Comparison of ENCODE assay signal across 12 mouse cellular contexts in the genomic region with DNA sequence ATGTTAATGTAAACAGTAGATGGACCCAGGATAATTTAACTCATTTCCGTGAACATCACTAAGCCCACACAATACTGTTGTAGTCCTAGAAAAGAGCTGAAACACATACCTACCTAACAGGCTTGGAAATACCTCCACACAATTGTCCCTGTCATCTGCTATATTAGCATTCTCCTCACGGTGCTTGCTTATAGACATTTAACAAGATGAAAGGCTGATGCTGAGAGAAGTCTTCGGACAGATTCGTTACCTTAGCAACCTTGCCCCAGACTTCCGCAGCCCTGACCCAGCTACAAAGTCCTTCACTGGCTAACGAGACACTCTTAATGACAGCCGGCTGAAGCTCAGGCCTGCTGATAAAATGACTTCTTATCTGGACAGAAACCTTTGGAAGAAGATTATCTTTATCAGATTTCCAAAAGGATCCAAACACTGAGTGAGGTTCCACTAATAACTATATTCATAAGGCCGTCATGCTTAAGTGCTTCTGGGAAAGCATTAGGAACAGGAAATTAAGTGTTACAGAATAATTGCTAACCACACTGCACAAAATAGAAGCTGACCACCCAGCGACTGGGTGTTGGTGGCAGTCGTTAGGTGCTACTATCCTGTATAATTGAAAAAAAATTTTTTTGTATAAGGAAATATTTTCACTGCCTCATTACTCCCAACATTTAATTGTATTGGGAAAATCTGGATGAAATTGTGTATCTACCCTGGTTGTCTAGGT.
DNase-seq lines count a peak whose midpoint lies in the region; ATAC-seq lines count a peak whose summit lies in the region.
"Had no signal": no experiment of that assay in that cellular context is flagged by ENCODE, and none has a peak within 500 bp of the region (broad histone marks: within the 10 kb centered on the region; RNA-seq: fewer than 3 reads in every experiment).

No protein-coding gene starts in this region.

- no peak overlapping the region for H3K4me2 ChIP-seq in neural tube, embryonic 11.5 days (ENCODE audit: low read depth)
- no peak overlapping the region for H3K4me2 ChIP-seq in hindbrain, embryonic 13.5 days
- H3K4me2 ChIP-seq in midbrain, embryonic 15.5 days, result 0 out of 2 replicates have a peak overlapping the region, but pooled peaks have one; percentile 5
- H3K4me2 ChIP-seq: embryonic facial prominence, embryonic 13.5 days had no signal

- H3K9ac ChIP-seq in neural tube, embryonic 11.5 days (ENCODE audit: low read length), result no peak overlapping the region
- no peak overlapping the region for H3K9ac ChIP-seq in hindbrain, embryonic 13.5 days
- H3K9ac ChIP-seq in midbrain, embryonic 15.5 days, result no peak overlapping the region
- H3K9ac ChIP-seq: embryonic facial prominence, embryonic 13.5 days had no signal

- H3K36me3 ChIP-seq in neural tube, embryonic 11.5 days (ENCODE audit: control insufficient read depth, insufficient read depth, low read length), result no peaks in the 10 kb centered on the region
- H3K36me3 ChIP-seq in hindbrain, embryonic 13.5 days, result no peaks in the 10 kb centered on the region
- H3K36me3 ChIP-seq in midbrain, embryonic 15.5 days (replicated peaks), result no peaks in the 10 kb centered on the region
- H3K36me3 ChIP-seq: embryonic facial prominence, embryonic 13.5 days had no signal

- H3K9me3 ChIP-seq in neural tube, embryonic 11.5 days (ENCODE audit: control insufficient read depth, low read length), result no peaks in the 10 kb centered on the region
- no peaks in the 10 kb centered on the region for H3K9me3 ChIP-seq in hindbrain, embryonic 13.5 days
- no peaks in the 10 kb centered on the region for H3K9me3 ChIP-seq in midbrain, embryonic 15.5 days
- H3K9me3 ChIP-seq: embryonic facial prominence, embryonic 13.5 days had no signal

- 55% methylated on average over 10 of the region's 10 CpGs for WGBS in neural tube, embryonic 11.5 days
- 26% methylated on average over 10 of the region's 10 CpGs for WGBS in hindbrain, embryonic 13.5 days
- 12% methylated on average over 10 of the region's 10 CpGs for WGBS in midbrain, embryonic 15.5 days

- H3K27me3 ChIP-seq in neural tube, embryonic 11.5 days (ENCODE audit: control insufficient read depth, insufficient read depth, low read length), result no peaks in the 10 kb centered on the region
- H3K27me3 ChIP-seq in hindbrain, embryonic 13.5 days, result no peaks in the 10 kb centered on the region
- H3K27me3 ChIP-seq in midbrain, embryonic 15.5 days (replicated peaks), result no peaks in the 10 kb centered on the region
- H3K27me3 ChIP-seq: embryonic facial prominence, embryonic 13.5 days had no signal

- no peaks in the 10 kb centered on the region for H3K4me1 ChIP-seq in neural tube, embryonic 11.5 days (ENCODE audit: control insufficient read depth, insufficient read depth, low read length)
- H3K4me1 ChIP-seq in hindbrain, embryonic 13.5 days (replicated peaks), result peaks cover 9% of the 10 kb centered on the region
- peaks cover 9% of the 10 kb centered on the region for H3K4me1 ChIP-seq in midbrain, embryonic 15.5 days
- H3K4me1 ChIP-seq: embryonic facial prominence, embryonic 13.5 days had no signal

- DNase-seq in neural tube, embryonic 11.5 days (ENCODE audit: low spot score), result peak; percentile 44
- DNase-seq in neural tube, embryonic 10.5 days (ENCODE audit: extremely low spot score, low spot score), result no peak
- no peak for DNase-seq in yolk sac, embryonic 10.5 days (ENCODE audit: low spot score)
- DNase-seq in frontal cortex, postnatal 25 days (ENCODE audit: low spot score in 2 of 2), result no peak
- DNase-seq: cerebellum, adult 2 months; kidney, adult 18-20 months had no signal

- no peak for ATAC-seq in neural tube, embryonic 11.5 days (ENCODE audit: insufficient read depth, low FRiP score, low TSS enrichment)
- ATAC-seq in hindbrain, embryonic 13.5 days (ENCODE audit: low FRiP score), result peak; percentile 66; the same call in 1 of the 2 replicates
- peak; percentile 82 for ATAC-seq in midbrain, embryonic 15.5 days (replicated peaks)
- ATAC-seq in megakaryocyte-erythroid progenitor cell, adult 5-6 weeks (replicated peaks; ENCODE audit: low FRiP score, low TSS enrichment, poor library complexity, severe bottlenecking), result no peak
- ATAC-seq: lung, postnatal 0 days had no signal

- no peak overlapping the region for H3K27ac ChIP-seq in neural tube, embryonic 11.5 days (ENCODE audit: low read depth, low read length)
- peak overlapping the region; percentile 53 for H3K27ac ChIP-seq in hindbrain, embryonic 13.5 days
- peak overlapping the region; percentile 70 for H3K27ac ChIP-seq in midbrain, embryonic 15.5 days
- H3K27ac ChIP-seq: embryonic facial prominence, embryonic 13.5 days; layer of hippocampus, adult 2 months had no signal

- H3K4me3 ChIP-seq in neural tube, embryonic 11.5 days (ENCODE audit: low read depth, low read length), result no peak overlapping the region
- H3K4me3 ChIP-seq in hindbrain, embryonic 13.5 days, result no peak overlapping the region
- no peak overlapping the region for H3K4me3 ChIP-seq in midbrain, embryonic 15.5 days
- H3K4me3 ChIP-seq: embryonic facial prominence, embryonic 13.5 days; layer of hippocampus, adult 2 months had no signal

Comparison
In these comparisons a context has a peak if more than half of its experiments do, and no peak if none do; other contexts are left out.
1. ATAC-seq: peak in hindbrain, embryonic 13.5 days (single experiment) and midbrain, embryonic 15.5 days (single experiment); none in neural tube, embryonic 11.5 days (single experiment) and megakaryocyte-erythroid progenitor cell, adult 5-6 weeks (single experiment).